Mouse (Mus musculus) layer of hippocampus, adult 9-11 months (tissue): ENCODE measurements around the gene Xrn2.
A peak's percentile ranks its signal among the peaks of the same experiment; 100 is the strongest.
"Not testable (repeated sequence)": the region's sequence is repeated elsewhere in the genome, so short reads cannot be mapped to it uniquely, and the experiment has no call there.

ENCODE experiments used
- DNase-seq: peaks from one replicate; pipeline ENCODE4 v3.0.0; 2022

Xrn2 gene

DNA sequence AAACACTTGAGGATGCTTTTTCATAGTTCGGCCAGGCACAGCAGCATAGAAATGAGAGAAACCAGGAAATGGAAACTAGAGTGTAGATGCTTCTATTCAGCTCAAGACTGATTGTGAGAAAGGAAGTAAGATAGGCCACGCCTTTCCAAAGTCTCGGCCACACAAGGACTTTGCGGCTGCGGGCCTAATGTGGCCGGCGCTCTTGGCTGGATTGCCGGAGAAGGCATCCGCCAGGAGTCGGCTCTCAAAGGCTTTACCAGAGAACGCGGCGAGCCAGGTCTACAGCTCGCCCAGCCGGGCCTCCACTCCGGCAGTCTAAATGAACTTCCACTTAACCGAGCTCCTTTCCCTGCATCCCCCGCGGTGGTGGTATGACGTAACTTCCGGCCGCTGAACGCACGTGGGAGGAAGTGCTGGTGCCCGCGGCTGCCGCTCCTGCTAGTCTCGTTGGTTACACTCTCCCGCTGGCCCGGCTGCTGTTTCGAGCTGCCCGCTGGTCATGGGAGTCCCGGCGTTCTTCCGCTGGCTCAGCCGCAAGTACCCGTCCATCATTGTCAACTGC is at the start of gene Xrn2:
Gene Xrn2, plus strand, starts transcription at position 374 of the 562 bp plus-strand sequence.
- DNase-seq = peak; percentile 96

DNA sequence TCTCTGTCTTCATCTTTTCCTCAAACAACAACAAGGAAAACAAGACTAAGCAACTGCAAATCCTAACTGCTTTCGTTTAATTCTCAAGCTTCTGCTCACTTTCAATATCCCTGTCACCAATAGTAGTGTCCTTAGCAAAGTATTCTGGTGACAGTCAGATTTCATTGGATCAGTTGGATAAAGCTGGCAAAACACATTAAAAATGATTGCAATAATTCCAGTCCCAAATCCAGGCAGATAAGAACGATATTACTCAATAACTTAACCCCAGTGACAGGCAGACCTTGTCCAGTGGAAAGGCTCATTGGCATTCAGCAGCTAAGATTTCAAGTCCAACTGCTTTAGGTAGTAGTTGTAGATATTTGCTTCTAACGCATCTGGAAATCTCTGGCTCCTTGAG is 37.8 kb upstream of the Xrn2 start:
- DNase-seq = no peak

DNA sequence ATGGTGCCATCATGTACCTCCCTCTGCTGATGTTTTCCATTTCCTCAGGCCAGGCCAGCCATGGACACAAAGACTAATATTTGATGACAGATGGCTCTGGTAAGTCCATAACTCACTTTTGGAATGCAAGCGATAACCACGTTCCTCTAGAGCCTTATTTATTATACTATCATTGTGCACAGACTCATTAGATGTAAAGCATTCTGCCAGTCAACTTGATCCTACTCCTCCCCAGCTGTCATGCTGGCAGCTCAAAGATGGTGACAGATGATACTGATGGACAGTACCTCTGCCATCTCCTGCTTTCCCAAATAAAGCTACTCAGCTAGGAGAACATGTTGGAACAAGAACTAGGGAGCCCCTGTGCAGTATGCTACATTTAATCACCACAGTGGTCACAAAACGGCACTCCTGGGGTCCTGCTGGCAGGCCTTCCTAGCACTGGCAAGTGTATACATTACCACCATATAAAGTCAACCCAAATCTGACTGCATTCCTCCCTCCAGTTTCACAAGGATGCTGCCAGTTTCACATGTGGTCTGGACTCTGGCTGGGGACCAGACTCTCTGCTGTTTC is 37.3 kb upstream of the Xrn2 start:
- no peak for DNase-seq

DNA sequence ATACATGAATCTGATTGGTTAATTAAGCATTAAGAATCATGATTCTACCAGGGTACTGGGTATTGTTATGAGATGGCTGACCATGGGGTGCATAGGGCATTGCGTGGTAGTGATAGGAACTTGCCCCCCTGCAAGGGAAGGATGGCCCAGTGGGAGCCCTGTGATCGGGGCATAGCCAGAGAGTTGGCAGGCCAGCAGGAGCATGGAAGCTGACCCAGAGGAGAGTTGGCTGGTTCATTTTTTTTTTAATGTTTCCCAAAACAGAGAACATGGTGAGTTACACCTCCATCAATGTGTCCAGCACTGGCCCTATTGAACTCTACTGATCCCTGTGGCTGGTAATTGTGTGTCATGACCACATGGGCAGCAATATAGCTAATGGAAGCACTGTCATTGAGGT is 30.0 kb upstream of the Xrn2 start:
- DNase-seq = no peak

DNA sequence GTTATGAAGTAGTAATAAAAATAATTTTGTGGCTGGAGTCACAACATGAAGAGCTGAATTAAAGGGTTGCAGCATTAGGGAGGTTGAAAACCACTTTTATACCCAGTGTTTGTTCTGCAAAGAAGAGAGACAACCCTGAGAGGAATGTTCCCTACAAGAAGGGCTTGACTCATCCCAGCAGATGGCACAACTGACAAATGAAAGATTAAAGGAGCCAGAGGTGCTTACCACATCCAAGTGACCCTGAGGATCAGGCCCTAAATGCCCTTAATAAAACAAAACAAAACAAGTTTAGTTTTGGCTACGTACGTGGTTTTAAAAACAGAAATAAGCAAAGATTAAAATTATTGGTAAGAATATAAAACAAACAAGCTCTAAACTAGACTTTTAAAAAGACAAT is 28.0 kb upstream of the Xrn2 start:
- DNase-seq = no peak

DNA sequence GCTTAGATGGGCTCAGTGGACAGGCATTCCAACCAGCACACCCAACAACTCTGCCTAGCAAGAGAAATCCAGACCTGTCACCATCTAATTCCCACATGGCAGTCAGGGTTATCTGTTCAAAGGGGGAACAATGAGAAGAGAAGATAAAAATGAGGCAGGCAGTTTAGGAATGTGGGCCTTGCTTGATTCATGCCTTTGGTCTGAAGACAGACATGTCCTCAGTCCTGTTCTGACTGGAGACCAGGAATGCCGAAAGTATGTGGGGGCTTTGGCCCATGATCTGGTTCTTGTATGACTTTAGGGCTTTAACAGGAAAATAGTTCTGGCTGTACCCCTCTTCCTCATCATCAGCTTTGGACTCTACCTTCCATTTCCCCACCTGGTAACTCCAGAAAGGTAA is 27.0 kb upstream of the Xrn2 start:
- no peak for DNase-seq

DNA sequence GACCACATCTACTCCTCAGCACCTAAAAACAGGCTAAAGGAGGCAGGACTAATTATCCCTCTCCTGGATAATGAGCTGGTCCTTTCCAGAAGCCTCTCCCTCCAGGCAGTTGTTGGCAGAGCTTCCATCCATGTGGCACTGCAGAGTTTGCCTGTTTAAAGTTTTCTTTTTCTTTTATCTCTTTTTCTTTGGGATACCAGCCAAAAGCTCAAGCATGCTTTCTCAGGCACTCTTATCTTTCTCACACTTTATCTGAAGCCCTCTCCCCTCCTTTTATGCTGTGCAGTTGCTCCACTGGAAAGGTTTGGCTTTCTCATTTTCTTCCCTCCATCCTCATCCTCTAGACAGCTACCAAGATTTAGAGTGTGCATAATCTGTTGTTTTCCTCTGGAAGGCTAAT is 26.4 kb upstream of the Xrn2 start:
- no peak for DNase-seq

DNA sequence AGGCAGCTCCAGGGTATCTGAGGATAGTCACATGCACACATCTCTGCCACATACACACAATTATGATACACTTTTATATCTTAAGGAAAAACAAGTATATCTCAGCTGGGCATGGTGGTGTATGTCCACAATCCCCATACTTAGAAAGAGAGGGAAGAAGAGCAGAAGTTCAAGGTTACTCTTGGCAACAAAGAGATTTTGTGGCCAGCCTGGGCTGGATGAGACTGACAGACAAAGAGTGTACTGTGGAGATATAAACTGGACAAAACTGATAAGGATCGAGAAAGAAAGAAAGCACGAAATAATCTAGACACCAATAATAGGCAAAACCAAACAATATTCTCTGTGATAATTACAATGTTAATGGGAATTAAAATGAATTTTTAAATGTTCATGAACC is 5.5 kb upstream of the Xrn2 start:
- DNase-seq = no peak

DNA sequence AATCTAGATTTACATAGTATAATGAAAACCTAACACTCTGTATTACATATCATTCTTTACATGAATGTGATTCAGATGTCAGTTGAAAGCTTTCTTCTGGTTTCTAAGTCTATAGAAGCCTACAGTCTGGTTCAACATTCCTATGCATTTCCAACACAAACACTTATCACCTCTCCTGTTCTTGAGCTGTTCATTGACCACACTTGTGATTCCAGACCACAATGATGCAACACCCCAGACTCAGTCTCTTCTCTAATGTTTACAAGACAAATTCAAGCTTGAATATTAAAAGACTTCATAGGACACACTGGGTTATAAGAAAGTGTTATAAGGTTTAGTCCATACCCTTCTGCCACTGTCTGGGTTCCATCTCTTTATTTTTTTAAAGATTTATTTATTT is 3.7 kb upstream of the Xrn2 start:
- no peak for DNase-seq

DNA sequence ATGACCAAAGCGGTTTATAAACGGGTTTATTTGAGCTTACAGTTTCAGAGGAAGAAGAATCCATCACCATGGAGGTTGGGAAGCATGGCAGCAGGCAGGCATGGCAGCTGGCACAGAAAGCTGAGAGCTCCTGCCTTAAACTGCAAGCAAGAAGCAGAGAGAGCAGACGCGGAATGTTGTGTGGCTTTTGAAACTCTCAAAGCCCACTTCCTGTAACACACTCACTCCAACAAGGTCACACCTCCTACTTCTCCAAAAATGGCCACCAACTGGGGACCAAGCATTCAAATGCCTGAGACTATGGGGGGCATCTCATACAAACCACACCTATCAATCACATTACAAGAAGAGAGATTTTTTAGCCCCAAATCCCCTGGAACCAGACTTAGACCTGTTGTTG is 2.7 kb upstream of the Xrn2 start:
- no peak for DNase-seq

DNA sequence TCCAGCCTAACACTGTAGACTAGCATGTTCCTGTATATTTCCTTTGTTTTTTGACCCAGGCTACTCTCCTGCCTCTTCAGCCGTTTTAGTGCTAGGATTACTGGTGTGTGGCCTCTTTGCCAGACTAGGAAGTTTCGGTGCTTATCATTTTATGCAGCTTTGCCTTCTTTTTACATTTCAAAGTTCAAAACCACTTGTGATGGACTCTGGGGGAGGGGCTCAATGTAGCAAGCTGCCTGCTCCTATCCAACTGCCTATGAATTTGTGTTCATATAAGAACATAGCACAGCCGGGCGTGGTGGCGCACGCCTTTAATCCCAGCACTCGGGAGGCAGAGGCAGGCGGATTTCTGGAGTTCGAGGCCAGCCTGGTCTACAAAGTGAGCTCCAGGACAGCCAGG is 1.8 kb upstream of the Xrn2 start:
- DNase-seq = no peak

DNA sequence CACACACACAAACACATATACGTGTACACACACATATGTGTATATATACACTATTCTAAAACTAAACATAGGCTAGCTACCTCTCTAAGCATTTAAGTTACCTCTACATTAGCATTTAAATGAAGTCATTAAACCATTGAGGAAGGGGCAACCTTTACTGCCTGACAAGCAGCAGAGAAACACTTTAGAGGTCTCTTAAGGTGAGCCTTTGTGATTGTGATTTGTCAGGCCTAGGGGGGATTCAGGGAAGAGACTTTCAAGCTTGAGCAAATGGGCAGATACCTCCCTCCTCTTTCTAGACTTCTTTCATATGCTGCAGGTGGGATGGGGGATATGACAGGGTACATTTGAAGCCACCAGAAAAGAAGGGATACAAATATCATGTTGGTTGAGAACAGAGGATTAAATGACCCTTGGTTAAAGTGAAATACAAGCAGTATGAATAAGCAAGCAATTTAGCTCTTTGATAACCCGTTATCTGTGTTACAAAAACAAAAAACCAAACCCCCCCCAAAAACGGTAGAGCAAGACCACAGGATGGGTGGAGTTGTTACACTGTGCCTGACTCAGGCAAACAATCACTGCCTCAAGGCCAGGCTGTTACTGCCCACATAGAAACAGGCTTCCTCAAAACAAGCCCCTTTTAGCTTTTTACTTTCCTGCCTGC is 1.2 kb upstream of the Xrn2 start:
- no peak for DNase-seq

DNA sequence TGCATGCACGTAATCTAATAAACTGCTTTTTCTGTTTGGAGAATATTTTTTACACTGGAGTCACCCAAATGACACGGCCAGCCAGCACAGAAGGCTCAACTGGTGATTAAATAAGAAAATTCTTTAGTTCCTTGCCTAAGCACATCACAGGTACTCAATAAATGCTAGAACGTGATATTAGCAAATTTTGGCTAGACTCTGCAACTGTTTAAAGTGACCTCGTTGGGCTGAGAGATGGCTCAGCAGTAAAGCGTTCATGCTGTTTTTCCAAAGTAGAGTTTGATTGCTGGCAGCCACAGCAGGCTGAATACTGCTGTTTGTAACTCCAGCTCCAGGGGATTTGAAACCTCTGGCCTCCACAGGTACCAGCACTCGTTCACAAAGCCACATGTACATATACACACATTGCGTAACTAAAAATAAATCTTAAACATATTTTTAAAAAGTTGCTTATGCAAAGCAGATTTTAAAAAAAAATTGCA is 614 bp upstream of the Xrn2 start:
- peak; percentile 5 for DNase-seq

DNA sequence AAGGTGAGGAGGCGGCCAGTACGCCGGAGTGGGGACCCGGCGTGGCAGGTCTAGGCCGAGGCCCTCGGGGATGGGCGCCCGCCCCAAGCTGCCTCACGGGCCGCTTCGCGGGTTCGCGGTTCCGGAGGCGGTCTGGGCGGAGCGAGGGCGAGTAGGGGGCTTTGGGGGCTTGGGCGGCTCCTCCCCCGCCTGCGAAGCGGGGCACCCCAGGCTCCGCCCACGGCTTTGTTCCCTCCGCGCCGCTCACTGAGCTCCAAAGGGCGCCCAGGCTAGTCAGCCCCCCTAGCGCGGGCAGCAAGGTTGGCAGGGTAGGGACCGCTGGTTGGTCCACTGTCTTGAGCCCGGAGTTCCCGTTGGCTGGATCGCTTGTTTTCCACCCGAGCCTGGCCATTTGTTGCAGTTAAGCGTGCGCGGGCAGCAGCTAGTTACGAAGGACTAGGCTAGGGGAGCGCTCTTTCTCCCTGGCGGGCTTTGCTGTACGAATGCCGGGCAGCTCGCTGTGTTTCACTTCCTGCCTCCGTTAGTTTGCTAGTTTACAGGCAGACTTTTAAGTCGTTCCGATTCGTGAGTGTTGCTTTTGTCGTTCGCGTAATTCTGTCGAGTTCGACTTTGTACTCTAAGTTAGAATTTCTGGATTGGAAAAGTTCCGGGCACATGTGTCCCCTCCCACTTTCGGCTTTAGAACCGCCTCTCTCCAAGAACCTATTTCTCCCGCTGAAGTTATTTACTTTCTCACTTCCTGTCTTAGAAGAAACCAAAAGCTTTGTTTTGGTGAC is 586 bp downstream of the Xrn2 start:
- peak; percentile 64 for DNase-seq

DNA sequence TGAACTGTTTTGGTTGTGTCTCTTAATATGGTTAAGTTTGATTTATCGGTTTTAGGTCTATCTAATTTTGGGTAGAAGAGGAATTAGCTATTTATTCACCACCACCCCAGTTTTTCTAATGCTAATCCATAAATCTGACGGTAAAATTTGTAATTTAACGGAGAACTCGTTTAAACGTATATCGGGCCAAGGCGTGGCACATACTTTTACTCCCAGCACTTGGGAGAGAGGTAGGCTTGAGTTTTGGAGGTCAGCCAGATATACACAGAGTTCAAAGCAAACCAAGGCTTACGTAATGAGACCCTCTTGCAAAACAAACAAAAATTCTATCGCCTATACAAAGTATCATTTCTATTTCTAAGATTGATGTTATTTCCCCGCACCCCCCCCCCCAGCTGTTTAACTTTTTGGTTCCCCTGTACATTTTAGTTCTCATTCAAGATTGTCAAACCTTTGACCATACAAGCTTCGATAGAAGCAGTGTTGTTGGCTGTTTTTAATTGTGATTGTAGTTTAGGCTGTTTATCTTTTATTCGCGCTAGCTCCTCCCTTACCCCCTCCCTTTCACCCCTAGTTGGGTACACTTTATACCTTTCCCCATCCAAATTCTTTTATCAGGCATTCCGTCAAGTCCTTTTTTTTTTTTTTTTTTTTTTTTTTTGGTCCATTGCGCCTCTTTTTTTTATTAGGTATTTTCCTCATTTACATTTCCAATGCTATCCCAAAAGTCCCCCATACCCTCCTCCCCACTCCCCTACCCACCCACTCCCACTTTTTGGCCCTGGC is 1.5 kb downstream of the Xrn2 start:
- DNase-seq = no peak

DNA sequence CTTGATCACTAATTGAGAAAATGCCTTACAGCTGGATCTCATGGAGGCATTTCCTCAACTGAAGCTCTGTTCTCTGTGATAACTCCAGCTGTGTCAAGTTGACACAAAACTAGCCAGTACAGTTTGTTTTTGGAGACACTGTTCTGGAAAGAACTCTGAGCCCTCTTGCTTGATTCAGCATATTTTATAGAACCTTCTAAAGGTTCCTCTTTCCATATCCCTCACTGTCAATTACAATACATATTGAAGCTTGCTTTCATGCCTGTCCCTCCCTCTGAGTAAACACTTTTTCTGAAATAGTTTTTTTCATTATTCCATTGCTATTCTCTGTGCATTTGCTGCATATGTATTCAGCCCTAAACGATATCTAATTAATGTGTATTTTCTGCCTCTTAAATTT is 9.2 kb downstream of the Xrn2 start:
- DNase-seq = not testable (repeated sequence)

DNA sequence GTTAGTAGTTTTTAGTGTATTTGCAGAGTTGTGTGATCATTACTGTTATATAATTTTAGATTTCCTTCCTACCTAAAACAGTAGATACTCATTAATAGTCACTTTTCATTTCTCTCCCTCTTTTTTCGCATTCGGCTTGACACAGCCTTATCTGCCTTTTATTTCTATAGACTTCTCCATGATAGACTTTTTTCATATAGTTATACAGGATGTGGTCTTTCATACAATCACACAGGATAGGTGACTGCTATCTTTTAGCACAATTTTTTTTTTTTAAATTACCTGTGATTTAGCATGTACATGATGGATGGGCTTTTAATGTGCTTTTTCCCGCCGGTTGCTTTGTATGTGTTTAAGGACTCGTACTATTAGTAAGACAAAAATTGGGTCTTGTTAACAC is 10.3 kb downstream of the Xrn2 start:
- no peak for DNase-seq

DNA sequence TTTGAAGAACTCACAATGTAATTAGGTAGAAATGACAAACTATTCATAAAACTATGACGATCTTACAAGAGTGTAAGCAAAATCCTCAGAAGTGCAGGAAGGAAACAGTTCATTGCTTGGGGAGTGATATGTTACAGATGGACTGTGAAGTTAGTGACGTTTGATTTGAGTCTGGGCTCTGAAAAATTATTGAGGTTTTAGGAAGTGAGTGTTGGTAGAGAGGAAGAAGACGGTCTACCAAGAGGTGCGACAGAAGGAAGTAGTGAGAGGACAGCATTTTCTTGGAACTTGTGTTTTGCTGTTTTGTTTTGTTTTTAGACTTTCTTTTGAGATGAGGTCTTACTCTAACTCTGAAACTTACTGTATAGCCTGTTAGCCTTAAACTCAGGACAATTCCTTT is 10.8 kb downstream of the Xrn2 start:
- DNase-seq = no peak

DNA sequence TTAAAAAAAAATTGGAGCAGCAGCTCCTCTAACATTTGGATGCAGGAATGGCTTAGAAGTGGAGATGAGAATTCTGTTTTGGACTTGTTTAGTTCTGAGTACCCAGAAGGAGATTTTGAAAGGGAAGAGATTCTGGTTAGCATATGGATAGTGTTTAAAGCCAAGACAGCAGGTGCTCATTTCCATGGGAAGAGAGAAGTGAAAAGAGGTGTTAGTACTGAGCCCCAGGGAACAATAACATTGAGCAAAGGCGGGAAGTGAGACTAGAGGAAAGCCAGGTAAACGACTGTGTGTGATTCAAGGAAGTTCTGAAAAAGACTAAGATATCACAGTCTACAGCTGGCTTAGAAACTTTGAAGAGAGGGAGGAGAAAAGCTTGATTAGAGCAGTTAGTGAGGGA is 20.3 kb downstream of the Xrn2 start:
- no peak for DNase-seq

DNA sequence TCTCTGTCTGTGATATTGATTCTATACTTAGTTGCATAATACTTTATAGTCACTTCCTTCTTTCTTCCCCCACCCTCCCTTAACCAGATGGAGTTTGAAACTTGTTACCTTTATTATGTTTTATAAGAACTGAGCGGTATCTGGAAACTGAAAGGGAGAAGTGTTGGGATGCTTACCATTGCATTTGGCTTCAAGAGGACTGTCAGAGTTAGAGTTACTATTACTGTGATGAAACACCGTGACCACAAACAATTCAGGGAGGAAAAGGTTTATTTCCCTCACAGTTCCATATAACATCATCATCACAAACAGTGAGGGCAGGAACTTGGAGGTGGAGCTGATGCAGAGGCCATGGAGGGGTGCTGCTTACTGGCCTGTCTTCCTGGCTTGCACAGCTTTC is 23.1 kb downstream of the Xrn2 start:
- DNase-seq = no peak

DNA sequence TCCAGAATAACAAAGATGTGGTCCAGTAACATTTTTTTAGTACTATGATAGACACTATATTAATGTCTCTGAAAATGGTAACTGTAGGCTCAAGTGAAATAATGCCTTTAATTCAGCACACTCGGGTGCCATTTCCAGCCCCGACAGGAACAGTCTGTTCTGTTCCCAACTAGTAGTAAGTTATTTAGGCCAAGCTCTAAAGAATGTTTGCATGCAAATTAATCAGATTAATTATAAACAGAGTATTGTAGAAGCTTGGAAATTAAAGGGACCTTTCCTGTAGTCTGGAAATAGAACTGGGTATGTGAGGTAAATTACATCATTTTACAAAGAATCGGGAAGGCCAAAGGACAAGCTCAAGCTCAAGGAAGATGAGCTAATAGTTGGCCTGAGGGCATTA is 34.3 kb downstream of the Xrn2 start:
- DNase-seq = no peak

DNA sequence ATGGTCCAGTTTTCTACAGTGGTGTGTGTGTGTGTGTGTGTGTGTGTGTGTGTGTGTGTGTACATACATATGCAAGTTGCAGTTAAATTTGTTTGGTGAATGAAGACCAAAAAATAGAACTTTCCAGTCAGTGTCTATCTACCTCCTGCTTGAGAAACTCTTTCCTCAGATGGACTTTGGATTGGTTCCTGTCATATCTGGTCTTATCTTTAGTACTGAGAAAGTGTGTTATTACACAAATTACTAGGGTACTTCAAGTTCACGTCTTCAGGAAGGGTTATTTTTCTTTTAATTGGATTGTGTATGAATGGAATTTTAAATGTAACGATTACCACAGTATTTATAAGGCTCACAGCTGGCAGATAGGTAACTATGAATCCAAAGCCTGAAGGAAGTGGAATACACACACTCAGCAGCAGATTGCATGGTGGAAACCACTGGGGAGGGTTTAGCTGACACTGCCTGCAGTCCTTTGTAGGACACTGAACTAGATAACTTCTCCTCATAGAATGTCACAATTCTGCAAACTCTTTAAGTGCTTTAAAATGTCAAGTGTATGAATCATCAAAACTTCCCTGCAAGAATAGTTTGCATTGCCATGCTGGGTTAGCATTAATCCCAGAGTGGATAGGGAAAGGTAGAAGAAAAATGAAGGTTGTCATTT is 40.6 kb downstream of the Xrn2 start:
- DNase-seq = no peak
